Mouse (Mus musculus): ENCODE measurements around the gene Ipo9. TPM values are rescaled to one million over a fixed set of nuclear protein-coding genes. Genes with fewer than 3 reads are reported as not detected.
A peak's percentile ranks its signal among the peaks of the same experiment; 100 is the strongest.

Gene Ipo9
- polyA plus RNA-seq, 2 experiments, result 19.4 to 26.6 TPM

DNA sequence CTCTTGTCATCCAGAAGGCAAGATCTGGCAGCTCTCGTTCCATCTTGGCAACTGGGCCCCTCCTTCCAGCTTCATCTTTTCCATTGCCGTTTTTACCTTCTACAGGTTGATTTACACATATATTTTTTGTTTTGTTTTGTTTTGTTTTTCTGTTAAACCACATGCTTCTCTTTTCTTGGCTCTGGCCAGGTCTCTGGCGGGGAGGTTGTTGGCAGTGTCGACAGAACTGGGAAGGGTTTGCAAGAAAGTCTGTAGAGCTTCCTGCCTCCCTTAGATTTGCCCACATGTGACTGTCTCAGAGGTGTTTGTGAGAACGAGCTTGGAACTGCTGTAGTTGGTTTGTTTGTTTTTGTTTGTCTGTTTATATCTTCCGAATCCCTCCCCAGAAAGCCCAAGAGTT is 10.7 kb upstream of the Ipo9 start:
- 58% methylated on average over 6 of the region's 6 CpGs for WGBS (ENCODE audit: insufficient replicate concordance)
- H3K27me3 ChIP-seq (ENCODE audit: control insufficient read depth, insufficient read depth, low read length), result no peaks in the 10 kb centered on the region
- TF ChIP-seq CTCF (IDR thresholded peaks at IDR 0.05; ENCODE audit: low read depth) (no peak), EP300 (IDR thresholded peaks at IDR 0.05; ENCODE audit: low read depth) (no peak)
- no peaks in the 10 kb centered on the region for H3K9me3 ChIP-seq (ENCODE audit: control insufficient read depth, low read length)
- no peaks in the 10 kb centered on the region for H3K36me3 ChIP-seq (replicated peaks; ENCODE audit: control insufficient read depth, insufficient read depth, low read depth)
- no peak overlapping the region for H3K4me2 ChIP-seq (ENCODE audit: low read depth)
- no peak overlapping the region for H3K9ac ChIP-seq (replicated peaks)
- H3K27ac ChIP-seq, result no peak overlapping the region
- no peak overlapping the region for H3K4me3 ChIP-seq (ENCODE audit: insufficient read depth in 1 of 2, low read depth in 2 of 2, low read length in 2 of 2)
- DNase-seq (ENCODE audit: low read depth in 3 of 3, low spot score in 3 of 3) (no peak), ATAC-seq (ENCODE audit: insufficient read depth) (no peak)
- no peaks in the 10 kb centered on the region for H3K4me1 ChIP-seq (replicated peaks; ENCODE audit: control insufficient read depth in 2 of 2, insufficient read depth in 2 of 2, low read length in 1 of 2)

GRCm38 (mm10) chr1:135438801-135439200 is 8.5 kb upstream of the Ipo9 start:
- Histone ChIP-seq H3K9me3 (ENCODE audit: control insufficient read depth, low read length) (no peaks in the 10 kb centered on the region), H3K27me3 (ENCODE audit: control insufficient read depth, insufficient read depth, low read length) (no peaks in the 10 kb centered on the region), H3K4me2 (ENCODE audit: low read depth) (no peak overlapping the region), H3K9ac (replicated peaks) (no peak overlapping the region), H3K27ac (no peak overlapping the region), H3K36me3 (replicated peaks; ENCODE audit: control insufficient read depth, insufficient read depth, low read depth) (no peaks in the 10 kb centered on the region), H3K4me1 (replicated peaks; ENCODE audit: control insufficient read depth in 2 of 2, insufficient read depth in 2 of 2, low read length in 1 of 2) (no peaks in the 10 kb centered on the region), H3K4me3 (ENCODE audit: insufficient read depth in 1 of 2, low read depth in 2 of 2, low read length in 2 of 2) (no peak overlapping the region)
- TF ChIP-seq CTCF (IDR thresholded peaks at IDR 0.05; ENCODE audit: low read depth) (no peak), EP300 (IDR thresholded peaks at IDR 0.05; ENCODE audit: low read depth) (no peak)
- DNase-seq (ENCODE audit: low read depth in 3 of 3, low spot score in 3 of 3) (no peak), ATAC-seq (ENCODE audit: insufficient read depth) (no peak)
- WGBS (ENCODE audit: insufficient replicate concordance), result 75% methylated on average over 6 of the region's 6 CpGs

DNA sequence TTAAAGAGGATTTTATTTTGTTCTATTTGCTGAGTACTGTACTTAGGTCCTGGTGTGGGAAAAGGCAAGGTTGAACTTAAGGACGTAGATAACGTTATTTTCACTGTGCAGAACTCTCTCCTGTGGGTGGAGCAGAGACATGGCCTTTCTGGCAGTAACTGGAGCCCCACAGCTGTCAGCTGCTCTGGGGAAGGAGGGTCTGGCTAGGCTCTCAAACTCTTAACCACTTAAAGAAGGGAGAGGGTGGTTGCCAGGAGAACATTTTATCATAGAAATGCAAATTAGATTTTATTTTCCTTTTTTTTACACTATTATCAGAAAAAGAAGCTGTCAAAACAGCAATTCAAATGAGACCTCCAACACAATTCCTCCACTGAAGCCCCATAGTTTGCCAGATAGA is 5.5 kb upstream of the Ipo9 start:
- ATAC-seq (ENCODE audit: insufficient read depth) (no peak), DNase-seq (ENCODE audit: low read depth in 3 of 3, low spot score in 3 of 3) (no peak)
- no peak overlapping the region for H3K4me2 ChIP-seq (ENCODE audit: low read depth)
- no peak for TF ChIP-seq EP300 (IDR thresholded peaks at IDR 0.05; ENCODE audit: low read depth)
- no peak for TF ChIP-seq CTCF (IDR thresholded peaks at IDR 0.05; ENCODE audit: low read depth)
- 0% methylated on average over 2 of the region's 2 CpGs for WGBS (ENCODE audit: insufficient replicate concordance)
- H3K27me3 ChIP-seq (ENCODE audit: control insufficient read depth, insufficient read depth, low read length), result no peaks in the 10 kb centered on the region
- H3K4me3 ChIP-seq (ENCODE audit: insufficient read depth in 1 of 2, low read depth in 2 of 2, low read length in 2 of 2), result no peak overlapping the region
- H3K36me3 ChIP-seq (replicated peaks; ENCODE audit: control insufficient read depth, insufficient read depth, low read depth), result no peaks in the 10 kb centered on the region
- H3K9me3 ChIP-seq (ENCODE audit: control insufficient read depth, low read length), result no peaks in the 10 kb centered on the region
- H3K4me1 ChIP-seq (replicated peaks; ENCODE audit: control insufficient read depth in 2 of 2, insufficient read depth in 2 of 2, low read length in 1 of 2), result peaks cover 0 to 1% of the 10 kb centered on the region in 2 experiments; a peak in 2 of 4 replicates
- H3K27ac ChIP-seq, result no peak overlapping the region
- no peak overlapping the region for H3K9ac ChIP-seq (replicated peaks)

DNA sequence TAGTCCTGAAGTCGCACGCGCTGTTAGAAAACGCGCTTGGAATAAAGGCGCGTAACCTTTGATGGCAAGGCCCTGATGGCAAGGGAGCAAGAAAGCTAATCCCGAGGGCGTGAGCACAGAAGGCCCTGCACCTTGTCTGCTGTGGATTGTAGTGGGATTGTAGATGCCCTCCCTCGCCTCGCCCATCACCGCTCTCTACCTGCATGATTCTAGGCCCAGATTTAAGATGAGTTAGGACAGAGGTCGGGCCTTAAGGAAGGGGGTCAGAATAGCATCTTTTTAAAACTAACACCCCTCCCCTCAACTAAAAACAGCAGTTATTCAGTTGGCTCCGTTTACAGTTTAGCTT is 344 bp upstream of the Ipo9 start:
- Histone ChIP-seq H3K27ac (no peak overlapping the region), H3K4me1 (replicated peaks; ENCODE audit: control insufficient read depth in 2 of 2, insufficient read depth in 2 of 2, low read length in 1 of 2) (peaks cover 9 to 12% of the 10 kb centered on the region in 2 experiments), H3K36me3 (replicated peaks; ENCODE audit: control insufficient read depth, insufficient read depth, low read depth) (no peaks in the 10 kb centered on the region; the same call in 1 of the 2 replicates), H3K9ac (replicated peaks) (peak overlapping the region; percentile 58), H3K9me3 (ENCODE audit: control insufficient read depth, low read length) (no peaks in the 10 kb centered on the region), H3K27me3 (ENCODE audit: control insufficient read depth, insufficient read depth, low read length) (no peaks in the 10 kb centered on the region), H3K4me3 (ENCODE audit: insufficient read depth in 1 of 2, low read depth in 2 of 2, low read length in 2 of 2) (peak overlapping the region; percentile 68 to 83), H3K4me2 (ENCODE audit: low read depth) (peak overlapping the region; percentile 72)
- ATAC-seq (ENCODE audit: insufficient read depth), result peak; percentile 70
- WGBS (ENCODE audit: insufficient replicate concordance), result 2% methylated on average over 14 of the region's 14 CpGs
- TF ChIP-seq CTCF (IDR thresholded peaks at IDR 0.05; ENCODE audit: low read depth) (no peak), EP300 (IDR thresholded peaks at IDR 0.05; ENCODE audit: low read depth) (no peak)
- no peak for DNase-seq (ENCODE audit: low read depth in 3 of 3, low spot score in 3 of 3)

GRCm38 (mm10) chr1:135427390-135427789 is 2.9 kb downstream of the Ipo9 start:
- Histone ChIP-seq H3K4me3 (ENCODE audit: insufficient read depth in 1 of 2, low read depth in 2 of 2, low read length in 2 of 2) (no peak overlapping the region), H3K36me3 (replicated peaks; ENCODE audit: control insufficient read depth, insufficient read depth, low read depth) (no peaks in the 10 kb centered on the region; the same call in none of the 2 replicates), H3K27ac (no peak overlapping the region), H3K9me3 (ENCODE audit: control insufficient read depth, low read length) (no peaks in the 10 kb centered on the region), H3K4me1 (replicated peaks; ENCODE audit: control insufficient read depth in 2 of 2, insufficient read depth in 2 of 2, low read length in 1 of 2) (peaks cover 9 to 12% of the 10 kb centered on the region in 2 experiments), H3K9ac (replicated peaks) (no peak overlapping the region), H3K4me2 (ENCODE audit: low read depth) (no peak overlapping the region), H3K27me3 (ENCODE audit: control insufficient read depth, insufficient read depth, low read length) (no peaks in the 10 kb centered on the region)
- WGBS (ENCODE audit: insufficient replicate concordance), result 76% methylated on average over 6 of the region's 6 CpGs
- DNase-seq (ENCODE audit: low read depth in 3 of 3, low spot score in 3 of 3), result no peak
- TF ChIP-seq EP300 (IDR thresholded peaks at IDR 0.05; ENCODE audit: low read depth), result no peak
- no peak for TF ChIP-seq CTCF (IDR thresholded peaks at IDR 0.05; ENCODE audit: low read depth)
- ATAC-seq (ENCODE audit: insufficient read depth), result no peak

Measured in liver, embryonic 14.5 days (tissue).